Mouse (Mus musculus): Measurements from ENCODE around the gene Ncan. TPM values are rescaled to one million over a fixed set of nuclear protein-coding genes. Genes with fewer than 3 reads are reported as not detected.

Gene Ncan
- polyA plus RNA-seq, 1 experiment: 0.06 TPM

- Histone ChIP-seq H3K27ac (ENCODE audit: insufficient read depth, low read depth, low read length) (no peak overlapping the region), H3K4me3 (ENCODE audit: insufficient read depth, low read depth, low read length) (no peak overlapping the region), H3K4me1 (ENCODE audit: control insufficient read depth, insufficient read depth, low read length) (no peaks in the 10 kb centered on the region), H3K27me3 (replicated peaks; ENCODE audit: control insufficient read depth, insufficient read depth, low read length) (no peaks in the 10 kb centered on the region), H3K36me3 (ENCODE audit: control insufficient read depth, insufficient read depth, low read length) (no peaks in the 10 kb centered on the region; the same call in none of the 2 replicates)
- DNase-seq: no peak
- TF ChIP-seq POLR2A (IDR thresholded peaks at IDR 0.05; ENCODE audit: low read depth, low read length): no peak
- TF ChIP-seq CTCF (conservative IDR thresholded peaks at IDR 0.05; ENCODE audit: insufficient read depth, insufficient read length, low read depth, low read length): no peak
Observed at GRCm38 (mm10) chr8:70049662-70050061, 71.0 kb downstream of the Ncan start.

DNA sequence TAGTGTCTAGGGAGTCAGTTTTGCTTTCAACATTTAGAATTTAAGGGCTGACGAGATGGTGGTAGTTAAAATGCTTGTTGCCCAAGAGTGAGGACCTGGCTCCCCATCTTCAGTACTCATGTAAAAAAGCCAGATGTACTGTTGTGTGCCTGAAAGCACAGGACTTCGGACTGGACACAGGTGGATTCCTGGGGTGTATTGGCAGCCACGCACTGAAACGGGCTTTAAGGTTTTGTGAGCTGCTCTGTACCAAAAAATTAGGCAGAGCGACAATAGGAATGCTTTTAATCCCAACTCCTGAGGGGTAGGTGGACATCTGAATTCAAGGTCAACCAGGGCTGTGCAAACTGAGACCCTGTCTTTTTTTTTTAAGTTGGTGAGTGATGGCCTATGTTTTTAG lies 76.7 kb downstream of the Ncan start:
- peak; percentile 63 for DNase-seq
- Histone ChIP-seq H3K4me3 (ENCODE audit: insufficient read depth, low read depth, low read length) (no peak overlapping the region), H3K27ac (ENCODE audit: insufficient read depth, low read depth, low read length) (no peak overlapping the region), H3K27me3 (replicated peaks; ENCODE audit: control insufficient read depth, insufficient read depth, low read length) (no peaks in the 10 kb centered on the region), H3K4me1 (ENCODE audit: control insufficient read depth, insufficient read depth, low read length) (peaks cover 24% of the 10 kb centered on the region; the same call in 1 of the 2 replicates), H3K36me3 (ENCODE audit: control insufficient read depth, insufficient read depth, low read length) (no peaks in the 10 kb centered on the region)
- 64% methylated on average over 5 of the region's 5 CpGs for WGBS
- TF ChIP-seq CTCF (conservative IDR thresholded peaks at IDR 0.05; ENCODE audit: insufficient read depth, insufficient read length, low read depth, low read length) (no peak), POLR2A (IDR thresholded peaks at IDR 0.05; ENCODE audit: low read depth, low read length) (no peak)

Other genes with a start within 250 kb of the Ncan start
- gene Cilp2, start 233.2 kb downstream of the Ncan start, polyA plus RNA-seq (2012; rRNA removed): 0.11 and 0.16 TPM in 2 replicates
- 1.3 and 1.5 TPM in 2 replicates for gene Tssk6, start 218.7 kb downstream of the Ncan start, polyA plus RNA-seq (2012; rRNA removed)
- gene Ndufa13, start 218.3 kb downstream of the Ncan start, polyA plus RNA-seq (2012; rRNA removed): 283 and 372 TPM in 2 replicates
- gene Yjefn3, start 218.2 kb downstream of the Ncan start, polyA plus RNA-seq (2012; rRNA removed): 3.9 and 5.6 TPM in 2 replicates
- gene Gatad2a, start 124.5 kb downstream of the Ncan start, polyA plus RNA-seq (2012; rRNA removed): 60.1 and 60.9 TPM in 2 replicates
- 47.1 and 63.3 TPM in 2 replicates for gene Mau2, start 78.1 kb downstream of the Ncan start, polyA plus RNA-seq (2012; rRNA removed)
- 9.0 and 10.9 TPM in 2 replicates for gene Sugp1, start 78.1 kb downstream of the Ncan start, polyA plus RNA-seq (2012; rRNA removed)
- gene Tm6sf2, start 47.9 kb downstream of the Ncan start, polyA plus RNA-seq (2012; rRNA removed): 30.2 and 37.5 TPM in 2 replicates
- gene Hapln4, start 37.4 kb downstream of the Ncan start, polyA plus RNA-seq (2012; rRNA removed): 0.05 and 0.08 TPM in 2 replicates
- gene Nr2c2ap, start 10.5 kb upstream of the Ncan start, polyA plus RNA-seq (2012; rRNA removed): 13.8 and 14.8 TPM in 2 replicates
- 29.9 and 31.9 TPM in 2 replicates for gene Rfxank, start 18.3 kb upstream of the Ncan start, polyA plus RNA-seq (2012; rRNA removed)
- gene Borcs8, start 18.6 kb upstream of the Ncan start, polyA plus RNA-seq (2012; rRNA removed): 107 and 111 TPM in 2 replicates
- gene Mef2b, start 18.8 kb upstream of the Ncan start, polyA plus RNA-seq (2012; rRNA removed): 0.10 and 0.16 TPM in 2 replicates
- gene Tmem161a, start 51.5 kb upstream of the Ncan start, polyA plus RNA-seq (2012; rRNA removed): 85.2 and 115 TPM in 2 replicates
- gene Slc25a42, start 91.4 kb upstream of the Ncan start, polyA plus RNA-seq (2012; rRNA removed): 129 and 132 TPM in 2 replicates
- 18.9 and 20.2 TPM in 2 replicates for gene Sugp2, start 113.4 kb upstream of the Ncan start, polyA plus RNA-seq (2012; rRNA removed)
- 14.2 and 14.4 TPM in 2 replicates for gene Armc6, start 113.6 kb upstream of the Ncan start, polyA plus RNA-seq (2012; rRNA removed)
- 22.4 and 23.7 TPM in 2 replicates for gene Homer3, start 162.0 kb upstream of the Ncan start, polyA plus RNA-seq (2012; rRNA removed)
- 38.8 and 42.0 TPM in 2 replicates for gene Ddx49, start 181.6 kb upstream of the Ncan start, polyA plus RNA-seq (2012; rRNA removed)
- 277 and 300 TPM in 2 replicates for gene Cope, start 181.6 kb upstream of the Ncan start, polyA plus RNA-seq (2012; rRNA removed)
- 0.58 and 0.66 TPM in 2 replicates for gene Cers1, start 194.9 kb upstream of the Ncan start, polyA plus RNA-seq (2012; rRNA removed)
- 0.08 TPM in 1 of 2 replicates, not detected in the other for gene Gdf1, start 208.9 kb upstream of the Ncan start, polyA plus RNA-seq (2012; rRNA removed)
- gene Upf1, start 232.4 kb upstream of the Ncan start, polyA plus RNA-seq (2012; rRNA removed): 25.8 and 27.4 TPM in 2 replicates

Data from kidney, adult 2 months (tissue).